Mouse (Mus musculus) neural tube, postnatal 0 days (tissue): ENCODE results near the gene Nek4. TPM values are rescaled to one million over a fixed set of nuclear protein-coding genes. Genes with fewer than 3 reads are reported as not detected.

Experiments used
- polyA plus RNA-seq: library from polyadenylated mRNA; unstranded; fragments of >200 nt; fragmentation: Nextera tagmentation; extraction: Ambion mirVana; gene quantifications from 2 replicates; pipeline ENCODE4 v1.2.1, GENCODE M21; 2015

Gene Nek4
- 11.5 and 13.1 TPM in 2 replicates for polyA plus RNA-seq

GRCm38 (mm10) chr14:30951154-30951825 is at the start of gene Nek4:
Nek4 (plus strand) TSS chr14:30951377.

GRCm38 (mm10) chr14:30923375-30924105 is 27.6 kb upstream of the Nek4 start, which contains the start of gene Itih3:
Itih3 (minus strand) TSS chr14:30923760.

DNA sequence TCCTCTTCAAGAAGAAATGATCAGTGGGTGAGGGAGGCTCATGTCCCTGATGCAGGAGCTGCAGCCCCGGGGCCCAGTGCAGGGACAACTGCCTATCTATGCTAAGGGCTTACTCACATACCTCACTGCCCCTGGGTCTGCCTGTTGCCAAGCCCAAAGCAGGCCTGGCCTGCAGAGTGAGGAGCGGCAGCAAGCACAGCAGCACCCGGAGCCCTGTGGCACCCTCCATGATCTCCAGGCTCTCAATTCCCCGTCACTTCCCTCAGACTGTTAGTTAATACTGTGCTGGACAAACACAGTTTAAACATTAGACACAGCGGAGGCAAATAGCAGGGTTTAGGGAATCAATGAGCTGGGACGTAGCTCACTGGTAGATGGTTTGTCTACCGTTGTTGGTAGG is 8.1 kb upstream of the Nek4 start, which contains the start of gene Itih1:
Gene Itih1, minus strand, starts transcription at position 252 of the 400 bp plus-strand sequence.

DNA sequence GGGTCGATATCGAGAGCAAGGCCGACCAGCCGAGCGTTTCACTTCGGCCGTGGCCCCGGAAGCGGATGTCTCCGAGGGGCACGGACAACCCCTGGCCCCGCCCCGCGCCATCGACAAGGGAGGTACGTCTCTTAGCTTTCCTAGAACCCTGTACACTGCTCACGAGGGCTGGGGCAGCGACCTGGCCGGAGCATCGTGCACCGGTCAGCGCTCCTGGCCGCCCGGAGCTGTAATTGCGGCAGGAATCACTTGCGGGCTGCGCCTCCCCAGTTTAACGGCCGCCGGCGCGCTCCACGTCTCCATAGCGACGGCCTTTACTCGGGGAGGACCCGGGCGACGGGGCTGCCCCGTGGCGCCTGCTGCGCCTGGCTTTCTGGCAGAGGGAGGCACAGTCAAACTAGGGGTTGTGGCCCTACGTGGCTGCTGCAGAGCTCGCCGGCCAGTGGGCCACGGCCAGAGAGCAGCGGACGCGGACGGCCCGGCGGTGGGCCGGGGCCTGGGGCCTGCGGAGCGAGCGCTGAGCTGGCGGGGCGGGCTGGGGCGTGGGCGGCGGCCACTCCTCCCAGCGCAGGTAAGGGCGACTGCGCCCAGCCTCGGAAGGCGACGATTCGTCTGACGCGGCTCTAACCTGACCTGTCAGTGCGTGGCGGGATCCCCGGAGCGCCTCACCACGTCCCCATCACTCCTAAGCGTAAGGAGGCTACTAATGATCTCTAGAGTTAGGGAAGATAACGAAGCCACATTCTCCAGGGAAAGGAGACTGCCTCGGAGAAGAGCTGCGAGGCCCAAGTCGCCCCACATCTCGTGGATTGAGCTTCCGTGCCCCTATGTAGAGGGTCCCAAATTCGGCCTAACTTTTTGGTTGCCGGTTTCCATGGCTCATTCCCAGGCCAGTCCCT is 50.4 kb downstream of the Nek4 start, which contains the start of the genes Glt8d1 and Spcs1:
Gene Glt8d1, plus strand, starts transcription at position 94 of the 899 bp plus-strand sequence.
Gene Spcs1, minus strand, starts transcription at position 366 of the 899 bp plus-strand sequence.

DNA sequence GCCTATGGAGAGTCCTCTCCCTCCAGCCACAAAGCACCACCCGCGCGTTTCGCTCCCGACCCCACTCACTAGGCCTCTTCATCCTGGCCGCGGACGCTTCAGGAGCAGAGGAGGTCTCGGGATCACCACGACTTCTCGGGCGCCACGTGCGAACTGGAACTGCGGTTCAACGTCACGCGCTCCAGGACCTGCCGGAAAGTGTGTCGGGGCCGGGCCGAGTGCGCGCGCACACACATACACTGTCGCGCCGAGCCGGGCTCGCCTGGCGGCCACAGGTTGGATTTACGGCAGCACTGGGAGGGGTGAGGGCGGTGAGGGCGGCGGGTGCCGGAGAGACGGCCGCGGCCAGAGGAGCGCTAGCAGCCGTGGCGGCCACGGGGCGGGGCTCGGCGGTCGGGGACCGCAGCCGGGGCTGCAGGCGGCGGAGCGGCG is 67.7 kb downstream of the Nek4 start, which contains the start of the genes Pbrm1 and Gnl3:
Gene Pbrm1, plus strand, starts transcription at position 279 of the 432 bp plus-strand sequence.
Gene Gnl3, minus strand, starts transcription at position 293 of the 432 bp plus-strand sequence.

Other genes starting within 250 kb of the Nek4 start
- 13.5 and 14.0 TPM in 2 replicates for gene Sfmbt1, start 236.5 kb upstream of the Nek4 start, polyA plus RNA-seq
- 17.8 and 21.5 TPM in 2 replicates for gene Tmem110, start 125.8 kb upstream of the Nek4 start, polyA plus RNA-seq
- gene Mustn1, start 72.2 kb upstream of the Nek4 start, polyA plus RNA-seq = 2.5 and 4.4 TPM in 2 replicates
- not detected in 2 replicates for gene Itih4, start 64.9 kb upstream of the Nek4 start, polyA plus RNA-seq
- 10.3 and 10.8 TPM in 2 replicates for gene Itih3, start 27.6 kb upstream of the Nek4 start, polyA plus RNA-seq
- gene Itih1, start 8.1 kb upstream of the Nek4 start, polyA plus RNA-seq = not detected in 2 replicates
- 46.2 and 49.6 TPM in 2 replicates for gene Glt8d1, start 50.0 kb downstream of the Nek4 start, polyA plus RNA-seq
- 435 and 488 TPM in 2 replicates for gene Spcs1, start 50.3 kb downstream of the Nek4 start, polyA plus RNA-seq
- 72.5 and 77.0 TPM in 2 replicates for gene Pbrm1, start 67.8 kb downstream of the Nek4 start, polyA plus RNA-seq
- gene Gnl3, start 67.8 kb downstream of the Nek4 start, polyA plus RNA-seq = 46.8 and 51.4 TPM in 2 replicates
- 63.0 and 75.6 TPM in 2 replicates for gene Smim4, start 177.6 kb downstream of the Nek4 start, polyA plus RNA-seq
- 128 and 139 TPM in 2 replicates for gene Nt5dc2, start 179.7 kb downstream of the Nek4 start, polyA plus RNA-seq
- 13.3 and 15.1 TPM in 2 replicates for gene Stab1, start 217.3 kb downstream of the Nek4 start, polyA plus RNA-seq